Mouse (Mus musculus): ENCODE results near the gene Coq8a. TPM values are rescaled to one million over a fixed set of nuclear protein-coding genes. Genes with fewer than 3 reads are reported as not detected.

The Coq8a gene
- polyA plus RNA-seq, 1 experiment from 2014 or later = 3.1 TPM

GRCm38 (mm10) chr1:180182731-180183130 is 16.7 kb downstream of the Coq8a start:
- H3K27me3 ChIP-seq = no peaks in the 10 kb centered on the region
- WGBS = 62% methylated on average over 3 of the region's 3 CpGs
- H3K9ac ChIP-seq = no peak overlapping the region
- no peaks in the 10 kb centered on the region for H3K4me1 ChIP-seq (replicated peaks)
- H3K36me3 ChIP-seq = no peaks in the 10 kb centered on the region
- ATAC-seq (ENCODE audit: low read depth) = no peak
- no peak overlapping the region for H3K4me2 ChIP-seq
- H3K27ac ChIP-seq (replicated peaks) = no peak overlapping the region
- H3K4me3 ChIP-seq = no peak overlapping the region
- no peaks in the 10 kb centered on the region for H3K9me3 ChIP-seq

- Histone ChIP-seq H3K4me1 (replicated peaks) (no peaks in the 10 kb centered on the region), H3K27me3 (no peaks in the 10 kb centered on the region), H3K27ac (replicated peaks) (no peak overlapping the region), H3K4me3 (no peak overlapping the region), H3K9me3 (no peaks in the 10 kb centered on the region), H3K9ac (no peak overlapping the region), H3K36me3 (no peaks in the 10 kb centered on the region), H3K4me2 (no peak overlapping the region)
- WGBS = 90% methylated on average over 9 of the region's 9 CpGs
- no peak for ATAC-seq (ENCODE audit: low read depth)
These were observed 17.5 kb downstream of the Coq8a start for GRCm38 (mm10) chr1:180181966-180182319.

GRCm38 (mm10) chr1:180181304-180181965 is 18.0 kb downstream of the Coq8a start:
- Histone ChIP-seq H3K4me3 (no peak overlapping the region), H3K9ac (no peak overlapping the region), H3K9me3 (no peaks in the 10 kb centered on the region), H3K4me1 (replicated peaks) (no peaks in the 10 kb centered on the region), H3K27me3 (no peaks in the 10 kb centered on the region), H3K4me2 (no peak overlapping the region), H3K27ac (replicated peaks) (no peak overlapping the region), H3K36me3 (no peaks in the 10 kb centered on the region)
- ATAC-seq (ENCODE audit: low read depth) = no peak
- WGBS = 90% methylated on average over 7 of the region's 7 CpGs

GRCm38 (mm10) chr1:180179840-180180239 is 19.6 kb downstream of the Coq8a start:
- no peaks in the 10 kb centered on the region for H3K9me3 ChIP-seq
- no peak overlapping the region for H3K4me2 ChIP-seq
- H3K36me3 ChIP-seq = no peaks in the 10 kb centered on the region
- no peaks in the 10 kb centered on the region for H3K4me1 ChIP-seq (replicated peaks)
- no peak overlapping the region for H3K9ac ChIP-seq
- H3K27me3 ChIP-seq = no peaks in the 10 kb centered on the region
- WGBS = 91% methylated on average over 2 of the region's 2 CpGs
- no peak overlapping the region for H3K4me3 ChIP-seq
- H3K27ac ChIP-seq (replicated peaks) = no peak overlapping the region
- no peak for ATAC-seq (ENCODE audit: low read depth)

GRCm38 (mm10) chr1:180179100-180179499 is 20.3 kb downstream of the Coq8a start:
- Histone ChIP-seq H3K9me3 (no peaks in the 10 kb centered on the region), H3K36me3 (no peaks in the 10 kb centered on the region), H3K4me2 (no peak overlapping the region), H3K27ac (replicated peaks) (no peak overlapping the region), H3K9ac (no peak overlapping the region), H3K27me3 (no peaks in the 10 kb centered on the region), H3K4me1 (replicated peaks) (no peaks in the 10 kb centered on the region), H3K4me3 (no peak overlapping the region)
- ATAC-seq (ENCODE audit: low read depth) = no peak
- 92% methylated on average over 4 of the region's 4 CpGs for WGBS

GRCm38 (mm10) chr1:180178340-180178739 is 21.1 kb downstream of the Coq8a start:
- 91% methylated on average over 9 of the region's 9 CpGs for WGBS

GRCm38 (mm10) chr1:180176784-180177183 is 22.6 kb downstream of the Coq8a start:
- Histone ChIP-seq H3K4me1 (replicated peaks) (no peaks in the 10 kb centered on the region), H3K4me2 (no peak overlapping the region), H3K4me3 (no peak overlapping the region), H3K27me3 (no peaks in the 10 kb centered on the region), H3K9me3 (no peaks in the 10 kb centered on the region), H3K9ac (no peak overlapping the region), H3K27ac (replicated peaks) (no peak overlapping the region), H3K36me3 (no peaks in the 10 kb centered on the region)
- no peak for ATAC-seq (ENCODE audit: low read depth)
- WGBS = 21% methylated on average over 1 of the region's 1 CpGs

More at GRCm38 (mm10) chr1:180178340-180178739, 21.1 kb downstream of the Coq8a start:
- Histone ChIP-seq H3K4me1 (replicated peaks) (no peaks in the 10 kb centered on the region), H3K9me3 (no peaks in the 10 kb centered on the region), H3K27me3 (no peaks in the 10 kb centered on the region), H3K27ac (replicated peaks) (no peak overlapping the region), H3K4me3 (no peak overlapping the region), H3K9ac (no peak overlapping the region), H3K36me3 (no peaks in the 10 kb centered on the region), H3K4me2 (no peak overlapping the region)
- ATAC-seq (ENCODE audit: low read depth) = no peak

GRCm38 (mm10) chr1:180175635-180176034 is 23.8 kb downstream of the Coq8a start:
- ATAC-seq (ENCODE audit: low read depth) = no peak
- Histone ChIP-seq H3K27me3 (no peaks in the 10 kb centered on the region), H3K9ac (no peak overlapping the region), H3K4me1 (replicated peaks) (no peaks in the 10 kb centered on the region), H3K9me3 (no peaks in the 10 kb centered on the region), H3K36me3 (no peaks in the 10 kb centered on the region), H3K4me3 (no peak overlapping the region), H3K4me2 (no peak overlapping the region), H3K27ac (replicated peaks) (no peak overlapping the region)
- WGBS = 49% methylated on average over 8 of the region's 8 CpGs

- Histone ChIP-seq H3K27ac (replicated peaks) (no peak overlapping the region), H3K9ac (no peak overlapping the region), H3K4me1 (replicated peaks) (no peaks in the 10 kb centered on the region), H3K27me3 (no peaks in the 10 kb centered on the region), H3K4me3 (no peak overlapping the region), H3K36me3 (no peaks in the 10 kb centered on the region), H3K4me2 (no peak overlapping the region), H3K9me3 (no peaks in the 10 kb centered on the region)
- 43% methylated on average over 3 of the region's 3 CpGs for WGBS
- no peak for ATAC-seq (ENCODE audit: low read depth)
These were observed 24.2 kb downstream of the Coq8a start for GRCm38 (mm10) chr1:180175167-180175566.

GRCm38 (mm10) chr1:180174718-180175117 is 24.7 kb downstream of the Coq8a start:
- WGBS = 71% methylated on average over 6 of the region's 6 CpGs
- Histone ChIP-seq H3K9ac (no peak overlapping the region), H3K4me2 (no peak overlapping the region), H3K27me3 (no peaks in the 10 kb centered on the region), H3K4me3 (no peak overlapping the region), H3K4me1 (replicated peaks) (no peaks in the 10 kb centered on the region), H3K9me3 (no peaks in the 10 kb centered on the region), H3K27ac (replicated peaks) (no peak overlapping the region), H3K36me3 (no peaks in the 10 kb centered on the region)
- no peak for ATAC-seq (ENCODE audit: low read depth)

GRCm38 (mm10) chr1:180173017-180173416 is 26.4 kb downstream of the Coq8a start:
- Histone ChIP-seq H3K4me2 (no peak overlapping the region), H3K27me3 (no peaks in the 10 kb centered on the region), H3K4me1 (replicated peaks) (no peaks in the 10 kb centered on the region), H3K9ac (no peak overlapping the region), H3K4me3 (no peak overlapping the region), H3K27ac (replicated peaks) (no peak overlapping the region), H3K9me3 (no peaks in the 10 kb centered on the region), H3K36me3 (no peaks in the 10 kb centered on the region)
- ATAC-seq (ENCODE audit: low read depth) = no peak
- 83% methylated on average over 5 of the region's 5 CpGs for WGBS

- WGBS = 87% methylated on average over 4 of the region's 4 CpGs
- no peak overlapping the region for H3K4me2 ChIP-seq
These were observed 26.8 kb downstream of the Coq8a start for GRCm38 (mm10) chr1:180172600-180172999.

GRCm38 (mm10) chr1:180171883-180172282 is 27.5 kb downstream of the Coq8a start:
- no peaks in the 10 kb centered on the region for H3K4me1 ChIP-seq (replicated peaks)
- no peaks in the 10 kb centered on the region for H3K27me3 ChIP-seq
- no peak overlapping the region for H3K9ac ChIP-seq
- H3K27ac ChIP-seq (replicated peaks) = no peak overlapping the region
- H3K4me2 ChIP-seq = no peak overlapping the region
- no peaks in the 10 kb centered on the region for H3K9me3 ChIP-seq
- no peak for ATAC-seq (ENCODE audit: low read depth)
- 86% methylated on average over 2 of the region's 2 CpGs for WGBS
- H3K36me3 ChIP-seq = peaks cover 2% of the 10 kb centered on the region; the same call in 1 of the 2 replicates
- H3K4me3 ChIP-seq = no peak overlapping the region

More at GRCm38 (mm10) chr1:180172600-180172999, 26.8 kb downstream of the Coq8a start:
- H3K4me1 ChIP-seq (replicated peaks) = no peaks in the 10 kb centered on the region
- H3K36me3 ChIP-seq = no peaks in the 10 kb centered on the region
- no peak overlapping the region for H3K4me3 ChIP-seq
- H3K27me3 ChIP-seq = no peaks in the 10 kb centered on the region
- H3K9ac ChIP-seq = no peak overlapping the region
- ATAC-seq (ENCODE audit: low read depth) = no peak
- no peaks in the 10 kb centered on the region for H3K9me3 ChIP-seq
- H3K27ac ChIP-seq (replicated peaks) = no peak overlapping the region

Measured in neural tube, embryonic 13.5 days (tissue).